In genomic region chr1:78845661-78846060, GRCm38 (mm10) we compare ENCODE assay signal across 26 mouse cellular contexts. TPM values are rescaled to one million over a fixed set of nuclear protein-coding genes. Genes with fewer than 3 reads are reported as not detected.
"Had no signal": no experiment of that assay in that cellular context is flagged by ENCODE, and none has a peak within 500 bp of the region (broad histone marks: within the 10 kb centered on the region; RNA-seq: fewer than 3 reads in every experiment).

No protein-coding gene starts in this region.

- H3K9me3 ChIP-seq: embryonic facial prominence, embryonic 10.5 days; embryonic facial prominence, embryonic 12.5 days; embryonic facial prominence, embryonic 13.5 days; embryonic facial prominence, embryonic 15.5 days; forebrain, embryonic 12.5 days; forebrain, embryonic 13.5 days; forebrain, embryonic 15.5 days; heart, embryonic 10.5 days had no signal

- H3K9ac ChIP-seq: embryonic facial prominence, embryonic 12.5 days; embryonic facial prominence, embryonic 13.5 days; embryonic facial prominence, embryonic 15.5 days; forebrain, embryonic 12.5 days; forebrain, embryonic 13.5 days; forebrain, embryonic 15.5 days had no signal

- DNase-seq: cerebellum, adult 8-10 months; cerebellum, adult 9-10 months; cerebellum, adult 9-11 months; cerebellum, postnatal 25 days; cerebellum, postnatal 36 days; embryo, embryonic 11 days; gastrocnemius, adult 2 months; gastrocnemius, postnatal 10 days; gastrocnemius, postnatal 14 days; gastrocnemius, postnatal 25 days; gastrocnemius, postnatal 36 days; heart, adult 18-20 months; heart, adult 2 months had no signal

- H3K4me3 ChIP-seq: embryonic facial prominence, embryonic 10.5 days; embryonic facial prominence, embryonic 12.5 days; embryonic facial prominence, embryonic 13.5 days; embryonic facial prominence, embryonic 15.5 days; erythroblast, embryonic 14.5 days; forebrain, embryonic 12.5 days; forebrain, embryonic 13.5 days; forebrain, embryonic 15.5 days; gastrocnemius, adult 2 months; heart, adult 2 months; heart, embryonic 10.5 days had no signal

- H3K4me1 ChIP-seq: forebrain, embryonic 12.5 days; forebrain, embryonic 13.5 days; forebrain, embryonic 15.5 days; heart, embryonic 10.5 days had no signal

- ATAC-seq: forebrain, embryonic 13.5 days; forebrain, embryonic 14.5 days; forebrain, embryonic 15.5 days; forebrain, embryonic 16.5 days had no signal

- H3K27ac ChIP-seq: embryonic facial prominence, embryonic 10.5 days; embryonic facial prominence, embryonic 12.5 days; embryonic facial prominence, embryonic 13.5 days; embryonic facial prominence, embryonic 15.5 days; forebrain, embryonic 12.5 days; forebrain, embryonic 13.5 days; forebrain, embryonic 15.5 days; gastrocnemius, adult 2 months; heart, adult 2 months; heart, embryonic 10.5 days had no signal

- H3K36me3 ChIP-seq: embryonic facial prominence, embryonic 10.5 days; embryonic facial prominence, embryonic 12.5 days; embryonic facial prominence, embryonic 13.5 days; embryonic facial prominence, embryonic 15.5 days; forebrain, embryonic 12.5 days; forebrain, embryonic 15.5 days; heart, embryonic 10.5 days had no signal

- H3K27me3 ChIP-seq: embryonic facial prominence, embryonic 12.5 days; embryonic facial prominence, embryonic 13.5 days; embryonic facial prominence, embryonic 15.5 days; forebrain, embryonic 12.5 days; forebrain, embryonic 13.5 days; forebrain, embryonic 15.5 days had no signal

- H3K4me2 ChIP-seq: embryonic facial prominence, embryonic 12.5 days; embryonic facial prominence, embryonic 13.5 days; embryonic facial prominence, embryonic 15.5 days; forebrain, embryonic 12.5 days; forebrain, embryonic 13.5 days; forebrain, embryonic 15.5 days had no signal

RNA-seq across cellular contexts. Expression of gene Kcne4, which starts 29.1 kb away (rescaled TPM):
- total RNA-seq: common myeloid progenitor, adult 5-6 weeks; granulocyte monocyte progenitor cell, adult 5-6 weeks had no signal
- polyA plus RNA-seq: erythroblast, embryonic 14.5 days had no signal
